Mouse (Mus musculus) MEL (cell line): ENCODE measurements around the gene Trpv4.

Experiments used
- CHD1 ChIP-seq: IDR thresholded peaks from 2 replicates; pipeline ENCODE4 v1.6.1; 2012; ENCODE audit warnings: low read depth, mild to moderate bottlenecking, inconsistent platforms, low read length, improper control_type of control experiment
- CTCF ChIP-seq, 3 experiments: IDR thresholded peaks in 2 of 3; conservative IDR thresholded peaks in 1 of 3; 2 replicates each; pipeline ENCODE4 v1.5.1; 2011 to 2012; ENCODE audit warnings: low read length in 3 of 3, low read depth in 2 of 3, mild to moderate bottlenecking in 2 of 3, improper control_type of control experiment in 1 of 3, inconsistent platforms in 1 of 3, mixed read lengths in 1 of 3, moderate library complexity in 1 of 3; ENCODE audit not compliant: control insufficient read depth in 1 of 3, insufficient read depth in 1 of 3, poor library complexity in 1 of 3, severe bottlenecking in 1 of 3
- EP300 ChIP-seq, 2 experiments: IDR thresholded peaks; 2 replicates each; pipeline ENCODE4 v1.6.1; 2011; ENCODE audit warnings: improper control_type of control experiment in 2 of 2, low read length in 2 of 2, low read depth in 1 of 2, mild to moderate bottlenecking in 1 of 2
- GATA1 ChIP-seq: IDR thresholded peaks from 2 replicates; pipeline ENCODE4 v1.6.1; 2011; ENCODE audit warnings: low read depth, low read length, improper control_type of control experiment
- MAZ ChIP-seq: IDR thresholded peaks from 2 replicates; pipeline ENCODE4 v1.6.1; 2012; ENCODE audit warnings: low read depth, mild to moderate bottlenecking, inconsistent platforms, low read length, improper control_type of control experiment
- POLR2A ChIP-seq, 2 experiments: IDR thresholded peaks; 2 replicates each; pipeline ENCODE4 v1.6.1; 2011 to 2012; ENCODE audit warnings: low read length in 2 of 2, mild to moderate bottlenecking in 2 of 2, control low read depth in 1 of 2, improper control_type of control experiment in 1 of 2, low read depth in 1 of 2, moderate library complexity in 1 of 2; ENCODE audit not compliant: control insufficient read depth in 1 of 2, insufficient read depth in 1 of 2, poor library complexity in 1 of 2
- USF1 ChIP-seq: IDR thresholded peaks from 2 replicates; pipeline ENCODE4 v1.6.1; 2014; ENCODE audit warnings: low read depth, mild to moderate bottlenecking, inconsistent platforms, low read length, improper control_type of control experiment, moderate library complexity

DNA sequence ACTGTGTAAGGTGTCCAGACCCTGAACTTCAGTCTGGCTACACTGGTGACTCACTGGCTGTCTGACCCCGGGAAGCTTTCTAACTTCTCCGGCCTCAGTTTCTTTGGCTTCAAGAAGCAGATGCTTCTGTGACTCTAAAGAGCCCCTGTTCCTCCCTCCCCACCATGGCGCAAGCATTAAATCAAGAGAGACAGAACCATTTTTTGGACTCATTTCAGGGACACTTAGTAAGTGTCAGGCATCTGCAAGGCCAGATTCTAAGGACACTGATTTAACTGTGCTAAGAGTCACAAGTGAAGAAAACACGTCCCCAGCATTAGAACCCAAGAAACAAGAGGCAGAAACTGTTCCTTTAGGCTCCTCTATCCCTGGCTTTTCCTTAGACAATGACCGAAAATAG lies 27.8 kb upstream of the Trpv4 start:
- TF ChIP-seq GATA1 (no peak), POLR2A (IDR thresholded peaks at IDR 0.05; ENCODE audit: control insufficient read depth in 1 of 2, insufficient read depth in 1 of 2, low read depth in 1 of 2, low read length in 2 of 2, poor library complexity in 1 of 2) (no peak), CTCF (IDR thresholded peaks at IDR 0.05 in 2 of 3, conservative IDR thresholded peaks at IDR 0.05 in 1 of 3; ENCODE audit: control insufficient read depth in 1 of 3, insufficient read depth in 1 of 3, low read depth in 2 of 3, low read length in 3 of 3, poor library complexity in 1 of 3, severe bottlenecking in 1 of 3) (no peak), CHD1 (no peak), EP300 (IDR thresholded peaks at IDR 0.05; ENCODE audit: low read depth in 1 of 2, low read length in 2 of 2) (no peak), MAZ (no peak), USF1 (no peak)
